Mouse (Mus musculus): ENCODE results near the gene Bbs5. TPM values are rescaled to one million over a fixed set of nuclear protein-coding genes. Genes with fewer than 3 reads are reported as not detected.
A peak's percentile ranks its signal among the peaks of the same experiment; 100 is the strongest.

The Bbs5 gene
- polyA plus RNA-seq, 1 experiment from 2014 or later, result 14.2 TPM

DNA sequence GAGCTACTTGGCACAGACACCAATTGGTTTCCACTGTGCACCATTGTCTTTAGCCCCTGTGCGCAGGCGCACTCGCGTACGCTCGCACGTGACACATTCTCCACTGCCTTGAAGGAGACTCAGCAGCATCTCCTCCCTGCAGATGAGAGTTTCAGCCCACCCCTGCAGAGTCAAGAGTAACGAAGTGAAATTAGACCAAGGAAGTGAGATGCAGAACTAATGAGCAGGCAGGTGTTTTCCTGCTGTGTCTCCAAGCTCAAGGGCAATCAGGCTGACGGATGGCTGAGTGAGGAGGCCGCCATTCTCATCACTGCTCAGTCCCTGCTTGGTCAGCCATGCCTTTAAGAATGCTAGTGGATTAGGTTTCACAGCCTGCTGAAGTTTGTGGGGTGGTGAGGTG, 6.9 kb upstream of the Bbs5 start:
- DNase-seq (no peak), ATAC-seq (ENCODE audit: insufficient read depth) (no peak)
- TF ChIP-seq CTCF (IDR thresholded peaks at IDR 0.05; ENCODE audit: low read depth), result no peak
- H3K4me3 ChIP-seq (ENCODE audit: low read depth, low read length), result no peak overlapping the region
- no peaks in the 10 kb centered on the region for H3K9me3 ChIP-seq (ENCODE audit: low read depth, low read length)
- no peaks in the 10 kb centered on the region for H3K36me3 ChIP-seq (ENCODE audit: insufficient read depth)
- H3K4me1 ChIP-seq (ENCODE audit: insufficient read depth), result no peaks in the 10 kb centered on the region
- H3K9ac ChIP-seq, result no peak overlapping the region
- no peak overlapping the region for H3K4me2 ChIP-seq
- no peaks in the 10 kb centered on the region for H3K27me3 ChIP-seq (ENCODE audit: insufficient read depth, low read length)
- 64% methylated on average over 10 of the region's 10 CpGs for WGBS
- H3K27ac ChIP-seq (ENCODE audit: low read depth), result no peak overlapping the region

DNA sequence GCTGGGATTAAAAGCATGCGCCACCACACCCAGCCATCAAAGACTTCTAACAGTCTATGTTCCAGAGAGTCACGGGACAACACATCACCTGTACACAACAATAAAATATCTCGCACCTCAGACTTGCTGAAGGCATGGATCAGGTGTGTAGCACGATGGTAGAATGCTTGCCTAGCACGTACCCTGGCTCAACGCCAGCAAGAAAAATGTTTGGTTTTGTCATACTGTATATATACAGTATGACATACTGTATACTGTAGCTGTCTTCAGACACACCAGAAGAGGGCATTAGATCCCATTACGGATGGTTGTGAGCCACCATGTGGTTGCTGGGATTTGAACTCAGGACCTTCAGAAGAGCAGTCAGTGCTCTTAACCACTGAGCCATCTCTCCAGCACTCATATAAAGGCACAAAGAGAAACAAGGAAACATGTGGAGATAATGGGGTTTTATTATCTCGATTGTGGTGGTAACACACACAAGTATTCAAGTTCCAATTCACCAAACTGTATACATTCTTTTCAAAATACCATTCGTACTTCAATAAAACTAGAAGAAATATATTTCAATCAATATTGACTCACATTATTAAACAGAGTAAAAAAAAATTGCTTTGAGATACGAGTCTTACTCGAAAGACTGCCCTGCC, 1.9 kb upstream of the Bbs5 start:
- no peaks in the 10 kb centered on the region for H3K36me3 ChIP-seq (ENCODE audit: insufficient read depth)
- no peak for TF ChIP-seq CTCF (IDR thresholded peaks at IDR 0.05; ENCODE audit: low read depth)
- ATAC-seq (ENCODE audit: insufficient read depth) (no peak), DNase-seq (peak; percentile 10)
- no peak overlapping the region for H3K9ac ChIP-seq
- H3K4me3 ChIP-seq (ENCODE audit: low read depth, low read length), result no peak overlapping the region
- H3K27ac ChIP-seq (ENCODE audit: low read depth), result no peak overlapping the region
- 83% methylated on average over 11 of the region's 11 CpGs for WGBS
- no peaks in the 10 kb centered on the region for H3K27me3 ChIP-seq (ENCODE audit: insufficient read depth, low read length)
- H3K9me3 ChIP-seq (ENCODE audit: low read depth, low read length), result no peaks in the 10 kb centered on the region
- H3K4me1 ChIP-seq (ENCODE audit: insufficient read depth), result no peaks in the 10 kb centered on the region
- no peak overlapping the region for H3K4me2 ChIP-seq

DNA sequence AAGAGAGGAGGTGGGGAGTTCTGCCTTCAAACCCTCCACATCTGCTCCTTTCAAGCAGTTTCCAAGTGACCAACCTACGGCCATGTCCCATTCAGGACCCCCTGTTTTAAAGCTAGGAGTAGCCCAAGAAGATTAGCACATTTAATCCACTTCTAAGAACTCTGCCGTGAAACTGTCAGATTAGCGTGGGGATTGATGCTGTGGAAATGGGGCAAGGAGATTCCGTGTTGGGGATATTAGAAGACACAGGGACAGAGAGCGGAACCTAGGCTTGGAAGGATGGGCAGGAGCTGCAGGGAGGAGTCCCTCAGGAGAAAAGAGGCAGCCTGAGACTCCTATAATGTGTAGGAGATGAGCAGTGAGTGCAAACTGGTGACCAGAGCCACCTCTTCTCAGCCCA, 2.7 kb downstream of the Bbs5 start:
- Histone ChIP-seq H3K36me3 (ENCODE audit: insufficient read depth) (0 out of 2 replicates have a peak, but pooled peaks cover 4% of the 10 kb centered on the region), H3K9ac (no peak overlapping the region), H3K27ac (ENCODE audit: low read depth) (no peak overlapping the region), H3K4me1 (ENCODE audit: insufficient read depth) (no peaks in the 10 kb centered on the region), H3K27me3 (ENCODE audit: insufficient read depth, low read length) (no peaks in the 10 kb centered on the region), H3K9me3 (ENCODE audit: low read depth, low read length) (no peaks in the 10 kb centered on the region), H3K4me3 (ENCODE audit: low read depth, low read length) (no peak overlapping the region), H3K4me2 (no peak overlapping the region)
- no peak for ATAC-seq (ENCODE audit: insufficient read depth)
- DNase-seq, result no peak
- no peak for TF ChIP-seq CTCF (IDR thresholded peaks at IDR 0.05; ENCODE audit: low read depth)
- 89% methylated on average over 5 of the region's 5 CpGs for whole genome bisulfite sequencing

DNA sequence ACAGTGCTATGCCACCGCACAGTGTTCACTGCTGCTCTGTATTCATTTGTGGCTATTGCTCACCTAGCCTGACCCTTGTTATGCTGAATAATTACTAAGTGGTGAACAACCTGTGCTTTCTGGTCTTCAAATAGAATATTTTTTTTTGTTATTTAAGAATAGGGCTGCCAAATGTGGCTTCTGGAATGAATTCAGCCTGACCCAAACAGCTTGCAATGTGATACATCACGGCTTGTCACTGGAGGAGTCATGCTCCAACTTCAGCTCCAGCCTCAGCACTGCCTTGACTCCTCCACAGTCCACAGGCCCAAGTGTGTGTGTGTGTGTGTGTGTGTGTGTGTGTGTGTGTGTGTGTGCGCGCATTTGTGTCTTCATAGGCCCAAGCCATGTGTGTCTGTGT, 12.4 kb downstream of the Bbs5 start:
- no peaks in the 10 kb centered on the region for H3K4me1 ChIP-seq (ENCODE audit: insufficient read depth)
- no peaks in the 10 kb centered on the region for H3K27me3 ChIP-seq (ENCODE audit: insufficient read depth, low read length)
- H3K9ac ChIP-seq, result no peak overlapping the region
- no peak overlapping the region for H3K4me3 ChIP-seq (ENCODE audit: low read depth, low read length)
- no peak overlapping the region for H3K4me2 ChIP-seq
- H3K36me3 ChIP-seq (ENCODE audit: insufficient read depth), result peaks cover 15% of the 10 kb centered on the region; the same call in 1 of the 2 replicates
- WGBS, result 95% methylated on average over 4 of the region's 4 CpGs
- no peak for ATAC-seq (ENCODE audit: insufficient read depth)
- H3K27ac ChIP-seq (ENCODE audit: low read depth), result no peak overlapping the region
- no peaks in the 10 kb centered on the region for H3K9me3 ChIP-seq (ENCODE audit: low read depth, low read length)
- TF ChIP-seq CTCF (IDR thresholded peaks at IDR 0.05; ENCODE audit: low read depth), result no peak
- no peak for DNase-seq

DNA sequence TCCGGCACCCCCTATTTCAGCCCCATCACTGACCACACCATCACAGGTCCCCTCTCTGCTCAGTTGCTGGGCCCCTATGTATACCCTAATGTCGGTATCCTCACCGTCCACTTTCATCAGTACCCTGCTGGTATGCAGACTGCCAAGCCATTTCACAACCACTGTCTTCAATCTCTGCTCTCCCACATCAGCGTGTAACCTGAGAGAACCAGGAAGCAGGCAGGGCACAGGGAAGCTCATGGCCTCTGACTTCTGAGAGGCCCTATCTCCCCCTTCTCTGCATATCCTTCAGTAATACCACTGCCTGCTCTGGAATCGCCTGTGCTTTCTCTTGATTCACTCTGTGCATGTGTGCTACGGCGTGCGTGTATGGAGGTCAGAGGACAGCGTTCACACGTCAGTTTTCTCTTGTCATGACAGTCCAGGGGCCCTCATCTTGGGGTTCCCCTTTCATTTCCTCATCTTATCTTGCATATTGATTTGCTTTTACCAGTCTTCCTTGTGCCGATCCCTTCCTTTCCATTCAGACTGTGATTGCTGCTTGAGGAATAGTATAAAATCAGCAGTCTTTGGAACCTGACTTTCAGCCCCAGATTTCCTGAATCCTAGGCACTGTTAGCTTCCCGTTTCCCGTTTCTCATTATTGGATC, 17.0 kb downstream of the Bbs5 start:
- DNase-seq (no peak), ATAC-seq (ENCODE audit: insufficient read depth) (no peak)
- no peaks in the 10 kb centered on the region for H3K4me1 ChIP-seq (ENCODE audit: insufficient read depth)
- no peak overlapping the region for H3K4me3 ChIP-seq (ENCODE audit: low read depth, low read length)
- no peak overlapping the region for H3K9ac ChIP-seq
- peaks cover 16% of the 10 kb centered on the region; the same call in 1 of the 2 replicates for H3K36me3 ChIP-seq (ENCODE audit: insufficient read depth)
- no peak overlapping the region for H3K4me2 ChIP-seq
- H3K27me3 ChIP-seq (ENCODE audit: insufficient read depth, low read length), result no peaks in the 10 kb centered on the region
- TF ChIP-seq CTCF (IDR thresholded peaks at IDR 0.05; ENCODE audit: low read depth), result no peak
- no peak overlapping the region for H3K27ac ChIP-seq (ENCODE audit: low read depth)
- H3K9me3 ChIP-seq (ENCODE audit: low read depth, low read length), result no peaks in the 10 kb centered on the region
- WGBS, result 68% methylated on average over 13 of the region's 13 CpGs

DNA sequence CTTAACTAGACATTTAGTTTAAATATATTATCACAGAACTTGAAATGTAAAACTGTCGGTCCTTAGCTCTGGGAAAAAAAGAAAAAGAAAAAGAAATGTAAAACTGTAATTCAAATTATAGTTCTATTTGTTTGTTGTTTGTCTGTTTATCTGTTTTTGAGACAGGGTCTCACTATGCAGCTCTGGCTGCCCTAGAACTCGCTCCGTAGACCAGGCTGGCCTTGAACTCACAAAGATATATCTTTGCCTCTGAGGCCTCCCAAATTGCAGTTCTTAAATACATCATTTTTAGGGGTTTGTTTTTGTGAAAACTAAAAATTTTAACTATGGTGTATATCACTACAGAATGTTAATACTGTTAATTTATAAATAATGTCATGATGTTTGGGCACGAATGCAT, 20.7 kb downstream of the Bbs5 start:
- Histone ChIP-seq H3K27me3 (ENCODE audit: insufficient read depth, low read length) (no peaks in the 10 kb centered on the region), H3K9ac (no peak overlapping the region), H3K36me3 (ENCODE audit: insufficient read depth) (peaks cover 16% of the 10 kb centered on the region; the same call in 1 of the 2 replicates), H3K9me3 (ENCODE audit: low read depth, low read length) (no peaks in the 10 kb centered on the region), H3K4me2 (no peak overlapping the region), H3K4me1 (ENCODE audit: insufficient read depth) (no peaks in the 10 kb centered on the region), H3K27ac (ENCODE audit: low read depth) (no peak overlapping the region), H3K4me3 (ENCODE audit: low read depth, low read length) (no peak overlapping the region)
- WGBS, result 91% methylated on average over 4 of the region's 4 CpGs
- TF ChIP-seq CTCF (IDR thresholded peaks at IDR 0.05; ENCODE audit: low read depth), result no peak
- DNase-seq, result no peak
- no peak for ATAC-seq (ENCODE audit: insufficient read depth)

DNA sequence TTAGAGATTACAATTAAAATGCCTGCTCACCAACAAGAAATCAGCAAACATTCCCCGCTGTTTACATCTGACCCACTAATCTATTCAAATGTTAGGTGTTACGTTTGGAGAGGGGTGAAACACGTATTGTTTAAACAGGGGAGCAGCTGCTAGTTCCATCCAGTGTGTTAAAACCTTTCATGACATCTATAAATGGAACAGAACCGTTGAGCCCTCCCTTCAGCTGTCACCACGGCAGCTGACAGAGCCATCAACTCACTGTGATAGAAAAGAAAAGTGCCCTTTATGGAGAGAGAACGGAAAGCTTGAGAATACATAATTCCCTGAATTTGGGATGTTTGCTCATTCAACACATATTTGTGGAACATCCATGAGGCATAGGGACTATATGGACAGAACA, 21.4 kb downstream of the Bbs5 start:
- H3K36me3 ChIP-seq (ENCODE audit: insufficient read depth), result peaks cover 16% of the 10 kb centered on the region; the same call in 1 of the 2 replicates
- no peaks in the 10 kb centered on the region for H3K4me1 ChIP-seq (ENCODE audit: insufficient read depth)
- TF ChIP-seq CTCF (IDR thresholded peaks at IDR 0.05; ENCODE audit: low read depth), result no peak
- no peak overlapping the region for H3K27ac ChIP-seq (ENCODE audit: low read depth)
- WGBS, result 68% methylated on average over 6 of the region's 6 CpGs
- no peak overlapping the region for H3K4me2 ChIP-seq
- no peak overlapping the region for H3K9ac ChIP-seq
- H3K27me3 ChIP-seq (ENCODE audit: insufficient read depth, low read length), result no peaks in the 10 kb centered on the region
- H3K9me3 ChIP-seq (ENCODE audit: low read depth, low read length), result no peaks in the 10 kb centered on the region
- no peak overlapping the region for H3K4me3 ChIP-seq (ENCODE audit: low read depth, low read length)
- no peak for DNase-seq
- no peak for ATAC-seq (ENCODE audit: insufficient read depth)
